Mouse (Mus musculus): ENCODE measurements at regions not wholly inside any gene's neighbourhood (a gene's known extent, or its start where the extent isn't known, plus 50 kb on each side); places are given as distances from the start of the nearest gene placed in this dataset.

- H3K27ac ChIP-seq: no peak overlapping the region
- no peaks in the 10 kb centered on the region for H3K36me3 ChIP-seq (replicated peaks)
- no peak overlapping the region for H3K4me3 ChIP-seq (replicated peaks)
- no peaks in the 10 kb centered on the region for H3K4me1 ChIP-seq
- no peak overlapping the region for H3K9ac ChIP-seq
- no peaks in the 10 kb centered on the region for H3K9me3 ChIP-seq
- no peak overlapping the region for H3K4me2 ChIP-seq
- H3K27me3 ChIP-seq: no peaks in the 10 kb centered on the region
- ATAC-seq (ENCODE audit: low FRiP score): no peak
These were observed 320.3 kb upstream of the Gm9747 start for GRCm38 (mm10) chr1:81912607-81913006.

DNA sequence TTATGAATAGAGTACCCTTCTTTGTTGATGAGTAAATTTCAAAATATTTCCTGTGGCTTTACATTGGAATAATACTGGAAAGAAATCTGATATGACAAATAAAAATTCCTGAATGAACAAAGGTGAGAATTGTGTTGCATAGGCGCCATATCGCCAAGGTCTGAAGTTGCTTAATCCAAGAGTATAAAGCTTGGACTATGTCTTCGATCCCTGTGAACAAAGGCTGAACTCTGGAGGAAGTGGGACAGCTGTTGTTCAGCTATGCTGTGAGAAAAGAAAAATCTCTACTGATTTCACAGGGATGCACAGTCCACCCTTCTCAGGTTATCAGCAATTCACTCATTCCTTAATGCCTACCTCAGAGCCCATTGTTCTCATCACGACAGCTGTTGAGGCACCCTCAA lies 319.3 kb upstream of the Gm9747 start:
- H3K4me2 ChIP-seq: no peak overlapping the region
- no peaks in the 10 kb centered on the region for H3K4me1 ChIP-seq
- no peak overlapping the region for H3K4me3 ChIP-seq (replicated peaks)
- no peak overlapping the region for H3K27ac ChIP-seq
- 79% methylated on average over 4 of the region's 4 CpGs for whole genome bisulfite sequencing
- ATAC-seq (ENCODE audit: low FRiP score): no peak
- H3K36me3 ChIP-seq (replicated peaks): no peaks in the 10 kb centered on the region
- no peaks in the 10 kb centered on the region for H3K9me3 ChIP-seq
- H3K9ac ChIP-seq: no peak overlapping the region
- H3K27me3 ChIP-seq: no peaks in the 10 kb centered on the region

- Histone ChIP-seq H3K27ac (no peak overlapping the region), H3K27me3 (no peaks in the 10 kb centered on the region), H3K9me3 (no peaks in the 10 kb centered on the region), H3K4me2 (no peak overlapping the region), H3K9ac (no peak overlapping the region), H3K4me3 (replicated peaks) (no peak overlapping the region), H3K36me3 (replicated peaks) (no peaks in the 10 kb centered on the region), H3K4me1 (no peaks in the 10 kb centered on the region)
- no peak for ATAC-seq (ENCODE audit: low FRiP score)
- whole genome bisulfite sequencing: 84% methylated on average over 2 of the region's 2 CpGs
These were observed 316.1 kb upstream of the Gm9747 start for GRCm38 (mm10) chr1:81916840-81917239.

- Histone ChIP-seq H3K4me2 (no peak overlapping the region), H3K36me3 (replicated peaks) (no peaks in the 10 kb centered on the region), H3K9me3 (no peaks in the 10 kb centered on the region), H3K27me3 (no peaks in the 10 kb centered on the region), H3K27ac (no peak overlapping the region), H3K4me3 (replicated peaks) (no peak overlapping the region), H3K4me1 (no peaks in the 10 kb centered on the region), H3K9ac (no peak overlapping the region)
- ATAC-seq (ENCODE audit: low FRiP score): no peak
- WGBS: 92% methylated on average over 5 of the region's 5 CpGs
These were observed 305.2 kb upstream of the Gm9747 start for GRCm38 (mm10) chr1:81927721-81928120.

- H3K4me3 ChIP-seq (replicated peaks): no peak overlapping the region
- H3K4me1 ChIP-seq: no peaks in the 10 kb centered on the region
- no peaks in the 10 kb centered on the region for H3K9me3 ChIP-seq
- no peak overlapping the region for H3K4me2 ChIP-seq
- H3K36me3 ChIP-seq (replicated peaks): no peaks in the 10 kb centered on the region
- no peak overlapping the region for H3K9ac ChIP-seq
- no peaks in the 10 kb centered on the region for H3K27me3 ChIP-seq
- H3K27ac ChIP-seq: no peak overlapping the region
- no peak for ATAC-seq (ENCODE audit: low FRiP score)
These were observed 299.8 kb upstream of the Gm9747 start for GRCm38 (mm10) chr1:81933064-81933463.

DNA sequence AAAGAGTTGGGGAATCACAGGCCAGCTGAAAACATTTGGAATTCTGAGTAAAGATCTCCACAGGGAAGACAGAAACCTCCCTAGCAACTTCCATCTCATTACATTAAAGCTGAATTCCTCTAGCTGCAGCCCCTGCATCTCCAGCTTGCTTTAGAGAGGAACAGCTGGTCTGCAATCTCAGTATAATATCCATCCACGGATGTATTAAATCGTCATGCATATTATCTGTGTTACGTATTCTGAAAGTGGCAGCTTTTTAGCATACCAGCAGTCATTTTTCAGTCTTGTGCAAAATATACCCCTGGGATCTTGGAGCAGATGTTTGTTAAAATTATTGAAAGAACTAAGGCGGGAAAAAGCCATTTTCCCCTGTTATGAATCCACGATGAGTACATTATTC lies 287.7 kb upstream of the Gm9747 start:
- no peaks in the 10 kb centered on the region for H3K27me3 ChIP-seq
- no peak overlapping the region for H3K4me2 ChIP-seq
- no peak overlapping the region for H3K27ac ChIP-seq
- WGBS: 74% methylated on average over 5 of the region's 5 CpGs
- no peak overlapping the region for H3K4me3 ChIP-seq (replicated peaks)
- no peaks in the 10 kb centered on the region for H3K9me3 ChIP-seq
- ATAC-seq (ENCODE audit: low FRiP score): no peak
- no peaks in the 10 kb centered on the region for H3K36me3 ChIP-seq (replicated peaks)
- no peak overlapping the region for H3K9ac ChIP-seq
- H3K4me1 ChIP-seq: no peaks in the 10 kb centered on the region

GRCm38 (mm10) chr1:81950140-81950550 lies 282.8 kb upstream of the Gm9747 start:
- Histone ChIP-seq H3K27ac (no peak overlapping the region), H3K4me1 (peaks cover 10% of the 10 kb centered on the region; the same call in 1 of the 2 replicates), H3K9ac (no peak overlapping the region), H3K4me3 (replicated peaks) (no peak overlapping the region), H3K4me2 (no peak overlapping the region), H3K9me3 (no peaks in the 10 kb centered on the region), H3K36me3 (replicated peaks) (no peaks in the 10 kb centered on the region), H3K27me3 (no peaks in the 10 kb centered on the region)
- no peak for ATAC-seq (ENCODE audit: low FRiP score)
- 75% methylated on average over 3 of the region's 3 CpGs for WGBS

- Histone ChIP-seq H3K4me1 (peaks cover 10% of the 10 kb centered on the region; the same call in 1 of the 2 replicates), H3K9ac (no peak overlapping the region), H3K36me3 (replicated peaks) (no peaks in the 10 kb centered on the region), H3K27me3 (no peaks in the 10 kb centered on the region), H3K4me3 (replicated peaks) (no peak overlapping the region), H3K4me2 (no peak overlapping the region), H3K9me3 (no peaks in the 10 kb centered on the region), H3K27ac (no peak overlapping the region)
- ATAC-seq (ENCODE audit: low FRiP score): no peak
- WGBS: 80% methylated on average over 1 of the region's 1 CpGs
These were observed 282.1 kb upstream of the Gm9747 start for GRCm38 (mm10) chr1:81950853-81951252.

- no peak overlapping the region for H3K9ac ChIP-seq
- no peaks in the 10 kb centered on the region for H3K9me3 ChIP-seq
- H3K4me3 ChIP-seq (replicated peaks): no peak overlapping the region
- no peak for ATAC-seq (ENCODE audit: low FRiP score)
- 91% methylated on average over 4 of the region's 4 CpGs for WGBS
- H3K4me2 ChIP-seq: no peak overlapping the region
- H3K27me3 ChIP-seq: no peaks in the 10 kb centered on the region
- no peaks in the 10 kb centered on the region for H3K36me3 ChIP-seq (replicated peaks)
- H3K4me1 ChIP-seq: peaks cover 10% of the 10 kb centered on the region; the same call in 1 of the 2 replicates
- no peak overlapping the region for H3K27ac ChIP-seq
These were observed 281.4 kb upstream of the Gm9747 start for GRCm38 (mm10) chr1:81951493-81952011.

- ATAC-seq (ENCODE audit: low FRiP score): no peak
- H3K4me1 ChIP-seq: peaks cover 10% of the 10 kb centered on the region; the same call in 1 of the 2 replicates
- no peak overlapping the region for H3K27ac ChIP-seq
- whole genome bisulfite sequencing: 57% methylated on average over 3 of the region's 3 CpGs
- H3K36me3 ChIP-seq (replicated peaks): no peaks in the 10 kb centered on the region
- H3K4me2 ChIP-seq: no peak overlapping the region
- H3K9ac ChIP-seq: no peak overlapping the region
- no peak overlapping the region for H3K4me3 ChIP-seq (replicated peaks)
- no peaks in the 10 kb centered on the region for H3K27me3 ChIP-seq
- no peaks in the 10 kb centered on the region for H3K9me3 ChIP-seq
These were observed 280.8 kb upstream of the Gm9747 start for GRCm38 (mm10) chr1:81952095-81952494.

GRCm38 (mm10) chr1:81954507-81954906 lies 278.4 kb upstream of the Gm9747 start:
- H3K4me1 ChIP-seq: peaks cover 10% of the 10 kb centered on the region; the same call in 1 of the 2 replicates
- H3K27ac ChIP-seq: no peak overlapping the region
- ATAC-seq (ENCODE audit: low FRiP score): no peak
- no peak overlapping the region for H3K4me2 ChIP-seq
- H3K4me3 ChIP-seq (replicated peaks): no peak overlapping the region
- H3K9me3 ChIP-seq: no peaks in the 10 kb centered on the region
- H3K36me3 ChIP-seq (replicated peaks): no peaks in the 10 kb centered on the region
- no peaks in the 10 kb centered on the region for H3K27me3 ChIP-seq
- H3K9ac ChIP-seq: no peak overlapping the region
- 88% methylated on average over 2 of the region's 2 CpGs for WGBS

- H3K9ac ChIP-seq: no peak overlapping the region
- no peaks in the 10 kb centered on the region for H3K27me3 ChIP-seq
- no peaks in the 10 kb centered on the region for H3K4me1 ChIP-seq
- 95% methylated on average over 1 of the region's 1 CpGs for WGBS
- no peak overlapping the region for H3K4me2 ChIP-seq
- no peak overlapping the region for H3K27ac ChIP-seq
- H3K9me3 ChIP-seq: no peaks in the 10 kb centered on the region
- H3K4me3 ChIP-seq (replicated peaks): no peak overlapping the region
- H3K36me3 ChIP-seq (replicated peaks): no peaks in the 10 kb centered on the region
- ATAC-seq (ENCODE audit: low FRiP score): no peak
These were observed 265.9 kb upstream of the Gm9747 start for GRCm38 (mm10) chr1:81967062-81967461.

GRCm38 (mm10) chr1:81967746-81968295 lies 265.1 kb upstream of the Gm9747 start:
- Histone ChIP-seq H3K4me3 (replicated peaks) (no peak overlapping the region), H3K27ac (no peak overlapping the region), H3K4me2 (no peak overlapping the region), H3K9ac (no peak overlapping the region), H3K27me3 (no peaks in the 10 kb centered on the region), H3K36me3 (replicated peaks) (no peaks in the 10 kb centered on the region), H3K9me3 (no peaks in the 10 kb centered on the region), H3K4me1 (no peaks in the 10 kb centered on the region)
- ATAC-seq (ENCODE audit: low FRiP score): no peak
- WGBS: 71% methylated on average over 1 of the region's 1 CpGs

Data from forebrain, embryonic 12.5 days (tissue).